Mouse (Mus musculus) regulatory T cell (primary cell): ENCODE measurements around the gene Bcl3.

ENCODE experiments used
- in situ Hi-C: fragments of 300-600 bp; cut with MboI, MseI; formaldehyde crosslinking; loops from one replicate; pipeline ENCODE4 v1.15.1; 2025; ENCODE audit warnings: high pct_unique_total_duplicates

The Bcl3 gene

DNA sequence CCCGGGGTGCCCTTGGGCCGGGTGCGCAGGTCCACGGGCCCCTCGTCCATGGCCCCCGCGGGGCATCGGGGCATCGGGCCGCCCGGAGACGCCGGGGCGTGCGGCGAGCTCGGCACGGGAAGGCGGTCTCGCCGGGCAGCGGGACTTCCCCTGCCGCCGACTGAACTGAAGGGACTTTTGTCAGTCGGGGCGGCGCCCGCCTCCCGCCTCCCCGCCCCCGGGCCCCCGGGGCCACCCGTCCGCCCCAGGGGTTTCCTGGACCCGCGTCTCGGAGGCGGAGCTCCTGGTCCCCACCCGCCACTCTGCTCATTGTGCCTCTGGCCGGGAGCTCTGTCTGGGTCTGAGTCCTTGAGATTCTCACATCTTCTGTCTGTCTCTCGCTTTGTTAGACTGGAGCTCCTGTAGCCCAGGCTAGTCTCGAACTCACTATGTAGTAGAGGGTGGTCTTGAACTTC lies at the start of gene Bcl3:
TSS of gene Bcl3 (minus strand) at position 167 of the 455 bp plus-strand sequence.
- in situ Hi-C loops: loop anchor here (10.0 kb wide), 1 partner anchor 508 kb away; the partner anchor contains the start of gene Fosb

DNA sequence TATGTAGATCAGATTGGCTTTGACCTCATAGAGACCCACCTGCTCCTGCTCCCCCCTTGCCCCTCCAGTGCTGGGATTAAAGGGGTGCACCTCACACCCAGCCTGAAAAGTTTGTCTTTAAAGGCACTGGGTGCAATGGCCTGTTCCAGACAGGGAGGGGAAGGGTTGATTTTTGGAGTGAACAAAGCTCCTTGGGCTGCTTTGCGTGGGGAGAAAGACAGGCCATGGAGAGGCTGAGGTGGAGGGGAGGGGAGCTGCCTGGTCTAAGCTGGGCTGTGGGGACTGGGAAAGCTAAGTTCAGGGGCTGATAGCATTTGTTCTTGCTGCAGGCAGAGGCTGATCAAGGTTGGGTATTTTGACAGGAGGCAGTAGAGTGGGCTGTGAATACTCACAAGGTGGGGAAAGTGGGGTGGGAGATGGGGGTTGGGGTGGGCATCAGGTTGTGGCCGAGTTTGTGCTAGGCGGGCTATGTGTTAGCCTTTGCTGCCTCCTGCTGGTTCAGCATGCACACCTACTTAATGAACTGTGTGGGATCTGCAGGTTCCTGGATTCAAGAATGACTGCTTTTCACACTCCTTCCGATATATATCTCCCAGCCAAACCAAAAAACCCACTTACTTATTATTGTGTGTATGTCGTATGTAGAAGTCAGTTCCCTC lies 49.5 kb upstream of the Bcl3 start:
- in situ Hi-C loops: no loop called here

DNA sequence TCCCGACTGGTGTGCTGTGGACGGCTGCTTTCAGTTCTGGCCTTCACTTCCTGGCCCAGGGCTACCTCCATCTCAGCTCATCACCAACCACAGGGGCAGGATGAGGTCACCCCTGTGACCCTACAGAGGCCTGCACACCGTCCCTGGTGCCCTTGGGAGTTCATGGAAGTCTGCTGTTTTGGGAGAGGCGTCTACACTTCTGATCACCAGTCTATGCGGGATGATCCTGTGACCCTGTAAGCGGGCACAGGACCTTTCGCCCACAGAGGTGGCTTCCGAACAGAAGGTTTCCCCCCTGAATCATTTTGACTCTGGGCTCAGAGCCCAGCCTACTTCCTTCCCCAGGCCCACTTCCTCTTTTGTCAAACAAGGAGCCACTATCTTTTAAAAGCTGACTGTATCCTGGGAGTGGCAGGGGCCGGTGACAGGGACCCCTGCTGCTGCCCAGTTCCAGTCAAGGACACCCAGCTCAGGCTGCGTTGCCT lies 48.6 kb upstream of the Bcl3 start:
- in situ Hi-C loops: no loop called here

DNA sequence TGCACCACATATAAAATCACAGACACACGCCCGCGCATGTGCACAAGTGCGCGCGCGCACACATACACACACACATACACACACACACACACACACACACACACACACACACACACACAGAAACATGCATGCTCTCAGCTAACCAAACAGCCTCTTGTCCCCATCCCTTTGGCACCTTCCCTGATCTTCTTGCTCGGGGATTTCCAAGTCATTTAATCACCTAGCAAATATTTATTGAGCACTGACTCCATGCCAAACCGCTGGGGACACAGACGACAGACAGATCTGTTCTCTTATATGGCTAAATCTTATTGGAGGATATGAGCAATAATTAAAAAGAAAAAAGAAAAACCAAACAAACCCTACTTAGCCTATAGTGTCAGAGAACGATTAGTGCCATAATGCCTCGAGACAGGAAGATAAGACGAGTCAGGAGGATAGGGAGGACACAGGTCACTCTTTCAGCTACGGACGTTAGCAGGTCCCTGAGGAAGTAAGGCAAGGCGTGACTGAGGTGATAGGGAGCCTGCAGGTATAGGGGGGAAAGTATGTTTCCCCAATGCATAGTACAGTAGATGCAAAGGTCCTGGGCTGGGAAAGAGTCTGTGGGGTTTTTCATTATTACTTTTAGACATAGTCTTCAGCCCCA lies 45.3 kb upstream of the Bcl3 start:
- in situ Hi-C loops: no loop called here

DNA sequence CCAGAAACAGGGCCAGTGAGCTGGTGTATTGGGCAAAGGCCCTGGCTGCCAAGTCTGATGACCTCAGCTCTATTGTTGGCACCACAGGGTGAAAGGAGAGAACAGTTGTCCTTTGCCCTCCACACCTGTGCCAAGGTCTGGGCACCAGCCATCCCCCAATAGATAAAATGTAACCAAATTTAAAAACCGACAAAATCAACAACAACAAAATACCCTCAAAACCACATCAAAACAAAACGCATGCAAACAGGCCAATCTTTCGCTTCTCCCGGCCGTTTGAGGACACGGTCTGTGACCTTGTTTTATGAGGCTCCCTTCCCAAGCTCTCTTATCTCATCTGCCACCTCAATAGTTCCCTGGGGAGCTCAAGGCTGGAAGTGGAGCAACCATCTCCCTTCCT lies 43.9 kb upstream of the Bcl3 start:
- in situ Hi-C loops: no loop called here

DNA sequence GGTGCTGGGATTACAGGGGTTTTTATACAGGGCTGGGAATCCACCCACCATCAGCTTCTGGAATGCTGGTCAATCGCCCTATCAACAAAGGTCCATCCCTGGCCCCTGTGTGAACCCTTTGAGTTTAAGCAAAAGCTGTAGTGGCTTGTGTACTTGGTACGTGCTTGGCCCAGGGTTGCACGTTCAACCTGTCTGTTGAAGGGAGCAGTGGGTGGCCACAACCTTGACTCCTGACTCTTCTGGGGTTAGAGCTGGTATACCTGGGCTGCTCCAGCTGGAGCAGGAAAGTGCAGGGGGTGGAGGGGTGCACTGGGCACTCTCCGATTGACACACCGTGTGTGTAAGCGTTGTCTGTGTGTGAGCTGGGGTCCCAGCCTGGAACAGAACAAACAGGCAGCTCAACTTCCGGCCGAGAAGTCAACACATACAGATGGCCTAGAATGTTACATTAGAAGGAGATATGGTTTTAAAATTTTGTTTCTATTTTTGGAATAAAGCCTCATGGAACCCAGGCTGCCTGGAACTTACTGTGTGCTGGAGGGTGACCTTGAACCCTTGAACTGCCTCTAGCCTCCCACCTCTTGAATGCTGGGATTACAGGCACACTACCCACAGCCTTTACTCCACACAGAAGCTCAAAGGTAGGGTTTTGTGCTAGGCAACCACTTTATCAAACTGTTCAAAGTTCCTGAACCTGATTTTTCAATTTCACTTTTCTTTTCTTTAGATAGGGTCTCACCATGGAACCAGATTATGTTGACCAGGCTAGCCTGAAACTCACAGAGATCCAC lies 42.9 kb upstream of the Bcl3 start:
- in situ Hi-C loops: no loop called here

DNA sequence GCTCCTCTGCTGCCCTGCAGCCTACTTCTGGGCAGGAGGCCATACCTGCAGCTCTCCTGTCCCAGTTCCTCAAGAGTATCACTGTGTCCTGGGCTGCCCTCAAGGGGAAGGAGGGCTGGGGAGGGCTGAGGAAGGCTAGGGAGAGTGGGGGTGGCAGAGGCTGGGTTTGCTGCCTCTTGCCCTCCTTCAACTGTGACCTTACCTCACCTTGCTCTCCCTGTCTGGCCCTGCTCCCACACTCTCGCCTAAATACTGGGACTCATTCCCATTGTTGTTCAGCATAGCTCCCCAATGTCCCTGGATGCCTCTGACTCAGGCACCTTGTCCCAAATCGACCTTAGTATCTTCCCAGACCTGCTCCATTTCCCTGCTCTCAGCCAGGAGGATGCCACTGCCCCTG lies 41.7 kb upstream of the Bcl3 start:
- in situ Hi-C loops: no loop called here

DNA sequence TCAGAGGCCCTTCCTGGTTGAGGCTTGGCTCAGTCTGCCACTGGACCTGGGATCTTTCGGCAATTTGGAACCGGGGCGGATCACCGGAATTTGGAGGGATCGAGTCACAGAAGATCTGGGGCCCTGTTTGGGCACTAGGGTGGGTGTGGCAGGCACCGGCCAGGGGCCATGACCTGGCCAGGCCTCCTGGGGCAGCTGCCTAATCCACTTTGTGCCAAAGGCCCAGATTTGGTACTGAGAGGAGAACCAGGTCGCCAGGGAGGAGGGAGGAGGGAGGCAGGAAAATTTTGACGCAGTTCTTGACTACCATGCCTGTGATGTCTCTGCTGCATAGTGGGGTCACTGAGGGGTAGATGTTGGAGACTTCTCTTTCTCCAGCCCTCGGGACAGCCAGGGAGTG lies 38.6 kb upstream of the Bcl3 start, which contains the start of gene Ceacam16:
TSS of gene Ceacam16 (minus strand) at position 101 of the 400 bp plus-strand sequence.
- in situ Hi-C loops: no loop called here

DNA sequence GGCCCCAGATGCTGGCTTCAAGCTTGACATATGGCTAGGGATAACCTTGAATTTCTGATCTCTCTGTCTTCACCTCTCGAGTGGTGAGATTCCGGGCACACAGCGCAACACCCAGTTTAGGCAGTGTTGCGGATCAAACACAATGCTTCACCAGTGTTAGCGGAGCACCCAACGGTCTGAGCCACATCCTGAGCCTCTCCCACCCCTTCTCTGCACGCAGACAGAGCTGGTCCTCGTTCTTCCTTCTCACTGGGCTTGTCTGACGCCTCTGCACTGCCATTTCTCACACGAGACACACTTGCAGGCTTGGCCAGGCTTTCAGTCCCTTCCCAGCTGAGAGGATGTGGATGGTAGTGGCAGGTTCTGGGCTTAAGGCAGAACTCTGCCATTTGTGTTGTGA lies 37.2 kb upstream of the Bcl3 start:
- in situ Hi-C loops: no loop called here

DNA sequence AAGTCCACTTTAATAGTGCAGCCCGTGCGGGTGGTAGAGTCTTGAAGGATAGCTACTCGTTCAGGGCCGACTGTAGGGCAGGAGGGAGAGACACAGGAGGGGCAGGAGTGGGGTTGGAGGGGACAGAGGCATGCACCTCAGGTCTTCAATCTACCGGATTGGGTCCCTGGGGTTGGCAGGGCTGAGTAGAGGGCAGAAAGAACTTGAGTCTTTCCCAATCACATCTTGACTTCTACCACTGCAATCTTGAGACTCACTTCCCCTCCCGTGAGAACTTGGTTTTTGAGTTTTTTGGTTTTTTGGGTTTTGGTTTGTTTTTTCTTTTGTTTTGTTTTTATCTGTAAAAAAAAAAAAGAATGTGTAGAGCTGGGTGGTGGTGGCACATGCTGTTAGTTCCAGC lies 33.7 kb upstream of the Bcl3 start:
- in situ Hi-C loops: no loop called here

DNA sequence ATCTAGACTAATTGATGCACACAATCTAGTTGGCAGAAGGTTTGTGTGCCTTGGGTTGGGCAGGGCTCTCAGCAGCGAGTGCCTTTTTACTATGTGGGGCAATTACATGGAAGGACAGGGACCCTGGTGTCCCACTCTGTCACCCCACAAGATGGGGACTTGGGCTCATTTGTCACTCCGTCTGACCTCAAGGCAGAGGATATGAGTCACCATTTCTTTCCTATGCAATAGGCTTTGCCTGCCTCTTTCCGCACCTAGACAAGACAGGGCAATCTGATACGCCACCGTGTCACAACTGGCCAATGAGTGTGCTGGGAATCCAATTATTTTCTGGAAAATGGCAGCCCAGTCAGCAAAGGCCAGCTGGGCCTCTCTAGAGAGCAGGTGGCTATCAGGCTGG lies 33.1 kb upstream of the Bcl3 start:
- in situ Hi-C loops: no loop called here

DNA sequence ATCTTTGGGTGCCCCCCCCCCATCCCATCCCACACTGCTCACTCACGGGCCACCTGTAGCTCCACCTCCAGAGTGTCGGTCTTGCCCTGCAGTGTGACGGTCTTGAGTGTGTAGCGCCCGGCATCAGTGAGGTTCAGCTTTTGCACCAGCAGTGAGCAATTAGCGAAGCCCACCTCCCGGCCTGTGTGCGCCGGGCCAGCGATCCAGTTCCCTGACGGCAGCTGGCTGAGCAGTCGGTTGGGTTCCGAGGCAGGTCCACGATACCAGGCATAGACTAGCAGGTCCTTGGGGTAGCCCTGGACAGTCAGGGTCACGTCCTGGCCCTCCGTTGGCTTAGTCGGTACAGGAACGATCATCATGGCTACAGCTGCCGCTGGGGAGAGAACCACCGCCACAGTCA lies 31.0 kb upstream of the Bcl3 start:
- in situ Hi-C loops: no loop called here

DNA sequence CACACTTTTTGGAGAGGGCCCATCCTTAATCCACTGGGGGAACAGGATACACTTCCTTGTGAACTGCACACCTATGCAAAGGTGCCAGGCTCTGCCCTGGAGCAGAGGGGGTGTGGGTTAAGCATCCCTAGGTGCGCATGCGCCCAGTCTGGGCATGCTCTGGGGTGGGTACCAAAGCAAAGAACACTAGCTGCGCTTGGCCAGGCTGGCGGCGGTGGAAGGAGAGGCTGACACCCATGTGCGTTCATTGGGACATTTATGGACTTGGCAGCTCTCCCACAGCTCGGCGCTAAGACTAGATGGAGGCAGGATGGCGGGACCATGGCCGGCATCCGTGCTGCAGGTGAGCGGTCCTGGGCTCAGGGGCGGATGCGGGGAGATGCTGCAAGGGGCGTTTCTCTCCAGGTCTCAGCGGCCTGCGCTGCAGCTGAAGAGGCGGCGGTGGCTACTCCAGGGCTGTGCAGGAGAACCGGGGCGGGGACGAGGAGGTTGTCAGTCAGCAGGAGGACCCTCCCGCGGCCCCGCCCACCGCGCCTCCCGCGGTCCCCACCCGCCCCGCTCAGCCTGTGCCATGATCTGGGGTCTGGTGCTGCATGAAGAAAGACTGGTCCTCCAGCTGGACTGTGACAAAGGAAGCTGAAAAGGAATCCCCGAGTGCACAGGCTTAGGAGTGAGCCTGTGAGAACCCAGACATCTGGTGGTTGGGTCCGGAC lies 29.4 kb upstream of the Bcl3 start, which contains the start of gene Gm19345:
TSS of gene Gm19345 (plus strand) at position 146 of the 713 bp plus-strand sequence.
- in situ Hi-C loops: no loop called here

DNA sequence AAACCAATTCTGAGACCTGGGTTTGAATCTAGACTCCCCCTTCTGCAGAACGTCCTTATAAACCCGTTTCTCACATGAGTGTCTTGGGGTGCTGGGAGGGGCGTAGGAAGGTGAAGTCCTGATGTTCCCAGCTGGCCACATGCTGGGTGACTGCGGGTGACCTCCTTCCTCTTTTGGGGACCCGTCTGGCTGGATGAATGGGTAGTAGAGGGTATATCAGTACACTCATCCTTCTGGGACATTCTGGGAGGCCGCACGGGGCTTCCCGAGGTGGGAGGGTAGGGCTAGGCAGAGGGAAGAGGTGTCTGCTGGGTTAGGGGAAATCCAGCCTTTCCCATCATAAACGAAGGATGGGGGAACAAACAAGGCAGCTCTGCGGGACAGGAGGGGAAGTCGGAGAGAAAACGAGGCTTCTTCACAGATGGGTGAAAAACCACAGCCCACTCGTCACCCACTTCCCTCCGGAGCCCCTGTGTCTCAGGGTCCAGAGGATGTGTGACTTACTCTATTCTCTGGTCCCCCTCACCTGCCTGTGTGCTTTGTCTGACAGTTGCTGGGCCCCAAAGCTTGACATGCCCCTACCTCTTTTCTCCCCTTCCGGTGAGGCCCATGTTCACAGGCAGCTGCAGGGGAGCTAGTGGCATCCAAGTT lies 22.1 kb upstream of the Bcl3 start:
- in situ Hi-C loops: loop anchor here (5.0 kb wide), 1 partner anchor 42 kb away; no protein-coding TSS in a partner anchor

DNA sequence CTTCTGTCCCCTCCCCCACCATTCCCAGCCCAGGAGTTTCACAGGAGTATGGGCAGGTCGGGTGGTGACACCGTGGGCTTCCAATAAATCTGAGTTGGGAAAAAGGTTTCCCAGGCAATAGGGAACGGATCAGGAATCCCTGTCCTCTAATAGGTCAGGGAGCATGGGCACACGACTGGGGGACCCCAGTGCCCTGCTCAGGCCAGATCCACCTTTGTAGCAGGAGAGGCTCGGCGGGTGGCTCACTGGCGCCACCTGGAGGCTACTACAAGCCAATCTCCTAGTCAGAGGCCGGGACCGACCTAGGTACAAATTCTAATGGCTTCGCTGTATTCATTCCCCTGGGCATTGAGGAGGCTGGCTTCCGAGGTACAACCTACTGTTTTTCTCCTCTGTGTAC lies 21.0 kb upstream of the Bcl3 start:
- in situ Hi-C loops: loop anchor here (5.0 kb wide), 1 partner anchor 41 kb away; no protein-coding TSS in a partner anchor

DNA sequence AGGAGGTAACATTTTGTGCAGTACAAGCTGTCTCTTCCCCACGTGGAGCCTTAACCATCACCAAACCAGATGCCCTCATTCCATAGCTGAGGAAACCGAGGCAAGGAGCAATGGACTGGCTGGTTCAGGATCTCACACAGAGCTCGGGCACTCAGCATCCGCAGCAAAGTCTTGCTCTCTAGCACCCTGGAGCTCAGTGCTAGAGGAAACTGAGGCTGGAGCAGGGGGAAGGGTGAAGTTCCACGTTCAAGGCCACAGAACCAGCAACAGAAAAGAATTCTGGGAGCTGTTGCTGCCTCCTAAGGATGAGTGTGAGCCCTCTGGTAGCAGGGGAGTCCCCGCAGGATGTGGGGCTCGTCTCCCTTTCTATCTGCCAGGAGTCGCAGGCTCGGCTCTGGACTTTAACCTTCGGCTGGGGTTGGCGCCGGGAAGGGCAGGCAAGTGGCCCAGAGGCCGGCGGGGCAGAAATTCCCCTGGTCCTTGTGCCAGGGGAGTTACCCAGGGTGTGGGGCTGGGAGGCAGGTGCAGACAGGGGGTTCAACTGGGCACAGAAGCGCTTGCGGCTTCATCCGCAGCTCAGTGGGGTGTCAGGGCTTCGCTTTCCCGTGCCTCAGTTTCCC lies 20.4 kb upstream of the Bcl3 start:
- in situ Hi-C loops: loop anchor here (5.0 kb wide), 1 partner anchor 41 kb away; no protein-coding TSS in a partner anchor

DNA sequence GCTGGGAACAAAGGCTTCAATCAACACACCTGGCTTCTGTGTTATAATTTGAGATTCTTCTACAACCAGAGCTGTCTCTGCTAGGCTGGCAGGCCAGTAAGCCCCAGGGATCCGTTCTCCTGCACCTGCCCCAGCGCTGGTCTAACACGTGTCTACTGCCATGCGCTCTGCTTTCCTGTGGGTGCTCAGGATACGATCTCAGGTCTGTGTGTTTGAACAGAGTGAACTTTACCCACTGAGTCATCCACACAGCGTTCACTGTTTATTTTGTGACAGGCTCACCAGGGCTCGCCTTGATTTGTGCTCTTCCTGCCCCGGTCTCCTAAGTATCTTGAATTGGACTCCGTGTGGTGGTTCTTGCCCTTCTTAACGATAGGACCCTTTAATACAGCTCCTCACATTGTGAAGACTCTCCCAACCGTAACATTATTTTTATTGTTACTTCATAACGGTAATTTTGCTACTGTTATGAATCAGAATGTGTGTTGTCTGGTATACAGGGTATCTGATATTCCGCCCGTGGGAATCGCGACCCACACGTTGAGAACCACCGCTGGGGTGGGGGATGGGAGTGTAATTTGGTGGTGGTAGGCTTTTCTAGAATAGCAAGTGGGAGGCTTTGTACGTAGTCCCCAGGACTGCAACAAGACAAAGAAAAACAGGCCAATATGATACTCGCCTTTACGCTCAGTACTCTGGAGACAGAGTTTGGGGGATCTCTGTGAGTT lies 19.3 kb upstream of the Bcl3 start:
- in situ Hi-C loops: loop anchor here (5.0 kb wide), 1 partner anchor 40 kb away; no protein-coding TSS in a partner anchor

DNA sequence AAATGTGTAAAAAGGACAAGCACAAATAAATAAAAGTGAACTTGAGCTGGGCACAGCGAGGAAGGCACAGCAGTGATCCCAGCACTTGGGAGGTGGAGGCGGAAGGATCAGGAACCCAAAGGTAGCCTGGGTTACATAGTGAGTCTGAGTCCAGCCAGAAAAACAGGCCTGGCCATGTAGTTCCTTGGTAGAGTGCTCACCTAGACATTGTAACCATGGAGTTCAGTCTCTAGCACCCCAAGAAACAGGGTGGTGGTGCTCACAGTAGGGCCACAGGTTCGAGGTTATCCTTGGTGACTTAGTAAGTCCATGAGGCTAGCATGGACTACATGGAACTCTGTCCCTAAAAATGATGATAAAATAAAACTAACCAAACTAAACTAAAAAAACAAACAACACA lies 18.4 kb upstream of the Bcl3 start:
- in situ Hi-C loops: loop anchor here (5.0 kb wide), 1 partner anchor 39 kb away; no protein-coding TSS in a partner anchor

DNA sequence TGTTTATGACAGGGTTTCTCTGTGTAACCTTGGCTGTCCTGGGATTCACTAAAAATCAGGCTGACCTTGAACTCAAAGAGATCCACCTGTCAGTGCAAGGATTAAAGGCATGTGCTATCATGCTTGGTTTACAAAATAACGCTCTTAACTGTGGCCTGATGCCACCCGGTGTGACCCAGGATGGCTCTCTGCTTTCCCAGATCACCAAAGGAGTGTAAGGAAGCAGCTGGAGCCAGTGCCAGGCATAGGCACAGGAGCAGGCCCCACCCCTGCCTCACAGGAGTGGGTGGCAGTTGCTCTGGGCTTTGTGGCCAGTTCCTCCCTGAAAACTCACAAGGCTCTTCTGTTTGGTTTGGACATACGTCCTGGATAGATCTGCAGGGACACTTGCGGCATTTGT lies 17.8 kb upstream of the Bcl3 start:
- in situ Hi-C loops: loop anchor here (5.0 kb wide), 1 partner anchor 38 kb away; no protein-coding TSS in a partner anchor

DNA sequence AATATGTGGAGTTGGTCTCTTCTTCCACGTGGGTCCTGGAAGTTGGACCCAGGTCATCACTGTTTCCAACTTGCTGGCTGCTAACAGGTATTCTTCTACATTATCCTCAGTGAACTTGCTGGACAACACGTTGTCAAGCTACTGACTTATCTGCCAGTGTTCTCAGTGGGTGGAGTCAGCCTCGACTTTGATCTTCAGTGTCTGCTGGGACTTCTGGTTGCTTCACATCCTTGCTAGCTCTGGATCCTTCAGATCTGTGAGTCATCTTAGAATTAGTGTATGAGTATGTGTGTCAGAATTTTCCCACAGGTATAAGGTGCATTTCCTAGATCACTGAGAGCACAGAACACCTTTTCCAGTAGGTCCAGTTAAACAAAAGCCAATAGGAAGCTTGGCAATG lies 14.3 kb upstream of the Bcl3 start:
- in situ Hi-C loops: no loop called here
